Mouse (Mus musculus): ENCODE measurements around the gene Hrg. TPM values are rescaled to one million over a fixed set of nuclear protein-coding genes. Genes with fewer than 3 reads are reported as not detected.
"Not testable (repeated sequence)": the region's sequence is repeated elsewhere in the genome, so short reads cannot be mapped to it uniquely, and the experiment has no call there.

Gene Hrg
- total RNA-seq (2021) = 100 to 1,000 TPM in 1 of 2 experiments, 10 to 100 TPM in 1; 96.2 to 217 TPM
- long read RNA-seq, experiment 1, transcript Hrg-201 (7 exons, 1,734 nt) = major isoform, 175 of 193 reads
- long read RNA-seq, experiment 1, partial matches to known transcripts = 16 of 193 reads
- long read RNA-seq, experiment 1, other reads (novel, unspliced or antisense) = 2 of 193 reads
- long read RNA-seq, experiment 2, partial matches to known transcripts = 0 of 3 reads
- long read RNA-seq, experiment 2, other reads (novel, unspliced or antisense) = 0 of 3 reads

- no peak for DNase-seq
Observed at GRCm38 (mm10) chr16:22950840-22951395, at the start of gene Hrg. Gene Hrg, plus strand, starts transcription at chr16:22951072.

DNA sequence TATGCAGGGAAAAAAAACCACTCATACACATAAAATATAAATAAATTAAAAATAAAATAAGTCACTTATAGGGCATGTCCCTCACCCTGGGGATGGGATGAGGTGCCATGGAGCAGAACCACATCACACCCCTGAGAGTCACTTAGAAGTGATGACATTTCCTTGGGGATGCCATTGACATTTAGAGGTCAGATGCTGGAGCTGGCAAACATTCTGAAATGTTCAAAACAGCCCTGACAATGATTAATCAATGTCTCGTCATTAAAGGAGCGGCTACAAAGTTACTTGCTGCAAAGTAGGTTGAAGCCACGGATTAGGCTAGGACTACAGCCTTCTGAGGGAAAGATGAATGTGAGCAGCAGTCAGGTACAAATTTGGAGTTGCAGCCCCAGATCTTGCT lies 49.5 kb upstream of the Hrg start:
- no peak for DNase-seq

DNA sequence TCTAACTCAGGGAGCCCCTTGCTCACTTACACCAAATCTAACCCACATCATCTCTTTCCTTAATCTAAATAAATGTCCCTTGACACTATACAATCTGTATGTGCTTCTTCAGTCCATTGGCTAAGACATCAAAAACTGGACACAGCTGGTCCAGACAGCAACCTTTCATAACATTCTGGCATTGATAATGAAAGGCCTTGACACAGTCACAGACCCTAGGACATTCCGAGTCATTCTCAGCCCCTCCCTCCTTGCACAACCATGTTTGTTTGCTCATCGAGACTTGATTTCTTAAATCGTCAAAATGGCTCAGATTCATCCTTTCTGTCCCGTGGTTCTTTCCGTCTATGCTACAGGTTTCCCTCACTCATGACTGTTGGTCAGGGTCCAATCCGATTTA lies 41.6 kb upstream of the Hrg start:
- DNase-seq = no peak

DNA sequence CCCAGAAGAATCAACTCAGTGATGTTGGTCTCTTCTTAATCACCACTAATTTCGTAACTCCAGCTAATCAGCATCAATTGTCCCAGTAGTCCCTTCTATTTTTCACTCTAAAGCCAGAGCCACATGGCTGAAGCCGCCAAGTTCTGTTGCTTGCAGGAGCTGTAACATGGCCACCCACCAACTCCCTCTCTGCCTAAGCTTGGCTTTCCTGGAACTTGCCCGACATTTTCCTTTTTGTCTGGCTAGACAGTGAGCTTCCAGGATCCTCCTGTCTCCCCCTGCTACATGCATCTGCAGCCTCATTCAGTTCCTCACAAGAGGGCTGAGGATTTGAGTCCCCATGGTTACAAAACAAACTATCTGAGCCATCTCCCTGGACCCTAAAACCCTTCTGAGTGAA lies 38.9 kb upstream of the Hrg start:
- DNase-seq = no peak

DNA sequence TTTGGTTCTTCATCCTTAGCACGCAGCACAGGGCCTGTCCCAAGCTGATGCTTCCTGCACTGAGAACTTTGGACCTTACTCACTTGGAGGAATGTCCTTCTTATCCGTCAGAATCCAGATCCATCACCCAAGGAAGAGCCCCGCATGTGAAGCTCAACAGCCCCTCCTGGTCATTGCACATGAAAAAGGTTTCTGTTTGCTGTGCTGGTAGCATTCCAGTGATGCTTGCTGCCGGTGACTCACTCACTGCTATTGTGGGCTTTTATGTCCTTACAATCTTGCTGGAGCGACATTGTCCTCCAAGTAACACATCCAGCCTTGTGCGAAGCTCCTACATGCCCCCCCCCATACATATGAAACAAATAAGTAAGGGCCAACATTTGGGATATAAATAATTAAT lies 38.0 kb upstream of the Hrg start:
- no peak for DNase-seq

DNA sequence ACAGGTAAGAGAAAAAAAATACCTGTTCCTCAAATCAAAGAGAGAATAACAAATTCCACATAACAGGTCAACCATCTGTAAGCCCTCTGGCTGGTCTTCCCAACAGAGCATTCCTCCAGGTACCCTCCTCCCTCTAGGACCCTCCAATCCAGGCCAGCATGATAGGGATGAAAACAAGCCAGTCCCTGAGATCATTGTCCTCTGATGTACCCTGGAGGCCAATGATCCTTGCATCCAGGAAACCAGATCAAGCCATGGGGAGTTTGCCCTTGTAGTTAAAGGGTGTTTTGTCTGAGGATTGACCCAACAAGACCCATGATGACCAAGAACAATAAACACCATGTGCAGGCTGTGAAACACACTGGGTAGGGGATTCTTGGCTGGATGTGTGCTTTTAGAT lies 36.6 kb upstream of the Hrg start:
- DNase-seq = no peak

- no peak for DNase-seq
Observed at GRCm38 (mm10) chr16:22918034-22918433, 32.8 kb upstream of the Hrg start, which contains the start of gene Fetub. Gene Fetub, plus strand, starts transcription at chr16:22918334.

DNA sequence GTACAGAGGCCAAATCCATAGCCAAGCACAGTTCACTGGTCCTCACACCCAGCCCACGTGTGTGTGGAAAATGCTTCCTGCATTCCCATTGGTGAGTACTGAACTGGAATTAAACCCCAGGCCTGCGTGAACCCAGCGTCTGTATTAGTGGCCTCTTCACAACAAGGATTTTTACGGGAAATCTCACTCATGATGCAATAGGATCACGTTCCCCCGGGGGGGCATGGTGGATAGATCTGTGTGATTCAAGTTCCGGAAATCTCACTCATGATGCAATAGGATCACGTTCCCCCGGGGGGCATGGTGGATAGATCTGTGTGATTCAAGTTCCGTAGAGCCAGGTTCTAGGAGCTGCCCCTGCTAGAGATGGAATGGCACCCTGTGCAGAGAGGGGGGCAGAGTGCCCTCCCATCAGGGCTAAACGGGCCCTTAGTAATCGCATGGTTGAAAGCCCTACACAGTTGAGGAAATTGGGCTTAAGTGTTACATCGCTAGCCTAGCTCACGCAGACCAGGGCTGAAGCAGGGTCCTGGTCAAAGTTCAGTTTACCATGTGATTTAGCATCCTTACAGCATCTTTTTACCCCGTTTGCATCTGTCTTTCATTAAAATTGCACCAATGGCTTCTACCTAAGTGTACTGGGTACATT lies 32.1 kb upstream of the Hrg start:
- DNase-seq = no peak

GRCm38 (mm10) chr16:22919971-22920854 lies 30.7 kb upstream of the Hrg start:
- peak; percentile 71 for DNase-seq

GRCm38 (mm10) chr16:22921761-22922160 lies 29.1 kb upstream of the Hrg start:
- no peak for DNase-seq

GRCm38 (mm10) chr16:22922433-22922832 lies 28.4 kb upstream of the Hrg start:
- no peak for DNase-seq

DNA sequence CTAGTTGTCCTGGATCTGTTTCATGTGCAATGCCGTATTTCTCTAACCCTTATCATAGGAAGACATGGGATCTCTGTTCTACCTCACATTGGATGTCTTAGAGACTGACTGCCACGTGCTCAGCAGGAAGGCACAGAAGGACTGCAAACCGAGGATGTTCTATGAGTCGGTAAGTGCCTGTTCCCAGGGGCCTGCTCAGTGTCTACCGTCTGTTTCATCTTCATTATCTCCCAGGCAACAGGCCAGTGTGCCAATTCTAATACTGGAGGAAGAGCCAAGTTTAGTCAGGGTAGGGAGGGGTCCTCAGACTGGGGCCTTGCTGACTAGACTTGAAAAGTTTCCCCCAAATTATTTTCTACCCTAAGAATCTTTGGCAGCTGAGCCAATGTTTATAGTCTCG lies 21.3 kb upstream of the Hrg start:
- no peak for DNase-seq

GRCm38 (mm10) chr16:22931431-22932200 lies 19.3 kb upstream of the Hrg start:
- DNase-seq = no peak

- DNase-seq = no peak
Observed at GRCm38 (mm10) chr16:22937631-22938030, 13.2 kb upstream of the Hrg start.

DNA sequence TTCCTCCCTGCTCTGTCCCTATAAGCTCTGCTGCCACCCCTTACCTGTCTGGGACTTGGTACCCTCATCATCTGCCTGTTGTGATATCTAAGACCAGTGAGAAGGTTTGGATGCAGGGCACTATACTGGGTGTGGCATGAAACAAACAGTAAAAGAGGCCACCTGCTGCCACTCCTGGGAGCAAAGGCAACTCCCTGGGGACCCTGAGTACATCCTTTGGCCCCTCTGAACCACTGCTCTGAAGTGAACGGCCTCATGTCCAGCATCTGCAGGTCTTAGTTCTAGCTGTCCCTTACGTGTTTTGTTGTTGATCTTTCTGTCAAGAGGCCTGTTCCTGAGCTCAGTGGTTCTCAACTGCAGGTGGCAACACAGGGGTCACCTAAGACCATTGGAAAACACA lies 12.3 kb upstream of the Hrg start:
- no peak for DNase-seq

DNA sequence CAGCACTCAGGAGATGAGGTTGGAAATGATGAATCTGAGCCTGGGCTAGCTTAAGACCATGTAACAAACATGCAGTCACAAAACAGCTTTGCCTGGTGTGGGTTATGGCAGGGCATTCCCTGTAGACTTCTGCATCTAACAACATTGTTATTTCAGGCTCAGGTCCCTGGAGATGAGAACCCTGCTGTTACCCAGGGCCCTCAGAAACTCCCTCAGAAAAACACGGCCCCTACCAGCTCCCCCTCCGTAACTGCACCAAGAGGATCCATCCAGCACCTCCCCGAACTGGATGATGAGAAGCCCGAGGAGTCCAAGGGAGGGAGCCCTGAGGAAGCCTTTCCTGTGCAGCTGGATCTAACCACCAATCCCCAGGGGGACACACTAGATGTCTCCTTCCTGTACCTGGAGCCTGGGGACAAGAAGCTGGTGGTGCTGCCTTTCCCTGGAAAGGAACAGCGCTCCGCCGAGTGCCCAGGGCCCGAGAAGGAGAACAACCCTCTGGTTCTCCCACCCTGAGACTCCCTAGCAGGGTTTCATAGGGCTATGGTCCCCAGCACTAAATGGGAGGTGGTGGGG lies 11.7 kb upstream of the Hrg start:
- DNase-seq = no peak

GRCm38 (mm10) chr16:22941825-22942476 lies 8.9 kb upstream of the Hrg start:
- DNase-seq = not testable (repeated sequence)

DNA sequence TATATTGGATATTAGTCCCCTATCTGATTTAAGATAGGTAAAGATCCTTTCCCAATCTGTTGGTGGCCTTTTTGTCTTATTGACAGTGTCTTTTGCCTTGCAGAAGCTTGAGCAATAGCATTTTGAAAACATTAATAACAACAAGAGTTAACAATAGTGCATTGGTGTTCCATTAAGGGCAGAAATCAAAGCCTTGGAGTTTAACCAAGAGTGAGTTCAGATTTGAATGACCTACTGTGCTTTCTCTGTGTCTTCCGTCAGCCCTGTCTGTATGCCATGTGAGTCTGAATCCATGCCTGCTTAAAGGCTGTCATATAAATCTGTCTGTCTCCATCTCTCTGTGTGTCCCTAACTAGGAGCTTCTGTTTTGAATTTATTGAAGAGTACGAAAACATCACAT lies 3.5 kb upstream of the Hrg start:
- DNase-seq = no peak

- peak; percentile 12 for DNase-seq
Observed at GRCm38 (mm10) chr16:22953069-22953468, 2.2 kb downstream of the Hrg start.

- DNase-seq = peak; percentile 69
Observed at GRCm38 (mm10) chr16:22955397-22956084, 4.7 kb downstream of the Hrg start.

GRCm38 (mm10) chr16:22956085-22956439 lies 5.2 kb downstream of the Hrg start:
- DNase-seq = no peak
